ENCODE assay signal across 18 mouse cellular contexts in the genomic region with DNA sequence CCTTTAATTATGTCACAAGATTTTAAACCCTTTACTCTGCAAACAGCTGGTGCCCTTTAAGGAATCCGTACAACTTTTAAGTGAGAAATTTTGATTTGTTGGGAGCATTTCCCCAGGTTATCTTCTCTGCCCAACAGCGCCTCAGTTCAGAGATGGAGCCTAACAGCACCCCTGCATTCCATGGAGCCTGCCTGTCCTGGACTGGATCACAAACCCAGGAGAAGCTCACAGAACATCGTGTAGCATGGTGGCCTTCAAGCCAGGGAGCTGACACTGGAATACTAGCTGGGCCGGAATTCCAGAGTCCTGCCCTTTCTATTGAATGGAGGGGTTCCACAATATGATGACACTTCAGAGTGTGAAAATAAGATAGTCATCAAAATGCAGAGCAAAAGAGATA. TPM values are rescaled to one million over a fixed set of nuclear protein-coding genes. Genes with fewer than 3 reads are reported as not detected.
"Had no signal": no experiment of that assay in that cellular context is flagged by ENCODE, and none has a peak within 500 bp of the region (broad histone marks: within the 10 kb centered on the region; RNA-seq: fewer than 3 reads in every experiment).

No protein-coding gene starts in this region.

- H3K4me2 ChIP-seq: liver, embryonic 13.5 days; lung, embryonic 15.5 days; midbrain, embryonic 11.5 days; midbrain, embryonic 15.5 days; neural tube, embryonic 12.5 days had no signal

- ATAC-seq: intestine, embryonic 16.5 days; liver, postnatal 0 days; midbrain, embryonic 15.5 days had no signal

- H3K4me3 ChIP-seq: liver, embryonic 13.5 days; lung, embryonic 15.5 days; megakaryocyte, embryonic 14.5 days; midbrain, embryonic 15.5 days; neural tube, embryonic 12.5 days had no signal

- H3K4me1 ChIP-seq: liver, embryonic 13.5 days; lung, embryonic 15.5 days; megakaryocyte, embryonic 14.5 days; midbrain, embryonic 15.5 days; neural tube, embryonic 12.5 days had no signal

- H3K27ac ChIP-seq: liver, embryonic 13.5 days; lung, embryonic 15.5 days; macrophage; midbrain, embryonic 15.5 days; neural tube, embryonic 12.5 days had no signal

- DNase-seq: layer of hippocampus, adult 9-11 months; layer of hippocampus, postnatal 36 days; liver; liver, embryonic 13.5 days; liver, postnatal 0 days; lung, postnatal 14 days; retina, postnatal 1 day; right cerebral cortex, postnatal 4 days; spleen, adult 18-20 months; thymus, adult 18-20 months; thymus, postnatal 14 days had no signal

- H3K36me3 ChIP-seq: liver, embryonic 13.5 days; lung, embryonic 15.5 days; midbrain, embryonic 15.5 days; neural tube, embryonic 12.5 days had no signal

- H3K9me3 ChIP-seq: liver, embryonic 13.5 days; lung, embryonic 15.5 days; megakaryocyte, embryonic 14.5 days; midbrain, embryonic 15.5 days; neural tube, embryonic 12.5 days had no signal

- H3K9ac ChIP-seq: liver, embryonic 13.5 days; liver, postnatal 0 days; lung, embryonic 15.5 days; midbrain, embryonic 15.5 days; neural tube, embryonic 12.5 days had no signal

- H3K27me3 ChIP-seq: liver, embryonic 13.5 days; lung, embryonic 15.5 days; midbrain, embryonic 15.5 days; neural tube, embryonic 12.5 days had no signal

RNA-seq across cellular contexts. Expression of a gene that starts 39.7 kb away (rescaled TPM):
- polyA plus RNA-seq: macrophage had no signal
